Mouse (Mus musculus) MEL (cell line): ENCODE results near the gene Chrdl2.

ENCODE experiments used
- EP300 ChIP-seq, 2 experiments: IDR thresholded peaks; 2 replicates each; pipeline ENCODE4 v1.6.1; 2011; ENCODE audit warnings: improper control_type of control experiment in 2 of 2, low read length in 2 of 2, low read depth in 1 of 2, mild to moderate bottlenecking in 1 of 2
- MEF2A ChIP-seq: IDR thresholded peaks from 2 replicates; pipeline ENCODE4 v1.6.1; 2014; ENCODE audit warnings: low read depth, mild to moderate bottlenecking, inconsistent platforms, low read length, improper control_type of control experiment; ENCODE audit not compliant: poor library complexity, insufficient replicate concordance, severe bottlenecking; ENCODE audit errors: extremely low read depth

- no peak for TF ChIP-seq MEF2A
- no peak for TF ChIP-seq EP300 (IDR thresholded peaks at IDR 0.05; ENCODE audit: low read depth in 1 of 2, low read length in 2 of 2)
Measured at GRCm38 (mm10) chr7:99975819-99976575, 30.0 kb upstream of the Chrdl2 start.
